8 mouse cellular contexts compared by ENCODE assay signal in genomic region chr13:55471156-55471818, GRCm38 (mm10). TPM values are rescaled to one million over a fixed set of nuclear protein-coding genes. Genes with fewer than 3 reads are reported as not detected.
DNase-seq lines count a peak whose midpoint lies in the region; ATAC-seq and TF ChIP-seq lines count a peak whose summit lies in the region.

No protein-coding gene starts in this region.

- peak overlapping the region; percentile 78 for H3K9ac ChIP-seq in liver, adult 2 months (ENCODE audit: low read depth, low read length)

- H3K36me3 ChIP-seq in liver, adult 2 months (ENCODE audit: control insufficient read depth, insufficient read depth, low read length): no peaks in the 10 kb centered on the region
- no peaks in the 10 kb centered on the region for H3K36me3 ChIP-seq in splenic B cell, adult 2 months (ENCODE audit: control insufficient read depth, insufficient read depth, low read length, poor library complexity, severe bottlenecking)

- peak; percentile 79 for TF ChIP-seq CTCF in liver, adult 2 months (IDR thresholded peaks at IDR 0.05; ENCODE audit: low read depth, low read length)

- peak; percentile 82 for DNase-seq in 416B (ENCODE audit: low read depth)
- peak; percentile 77 for DNase-seq in adrenal gland, adult 8-10 months
- DNase-seq in embryo, embryonic 11.5 days (ENCODE audit: low read depth, low spot score): peak; percentile 91
- DNase-seq in heart, adult 11 months: peak; percentile 99
- DNase-seq in kidney, adult 11 months: peak; percentile 72
- DNase-seq in liver, adult 2 months (ENCODE audit: extremely low read depth, low read depth, low spot score): no peak
- peak; percentile 96 for DNase-seq in splenic B cell, adult 2 months (ENCODE audit: low read depth, low spot score)

- no peaks in the 10 kb centered on the region; the same call in 1 of the 2 replicates for H3K4me1 ChIP-seq in liver, adult 2 months (ENCODE audit: control insufficient read depth, insufficient read depth, low read length)

- no peak for TF ChIP-seq POLR2A in liver, adult 2 months (IDR thresholded peaks at IDR 0.05; ENCODE audit: extremely low read depth, insufficient read depth, low read length)

- peak overlapping the region; percentile 68 for H3K4me3 ChIP-seq in liver, adult 2 months (ENCODE audit: insufficient read depth, low read depth, low read length)

- WGBS in liver, adult 2 months: 1% methylated on average over 54 of the region's 54 CpGs

- no peak overlapping the region for H3K27ac ChIP-seq in liver, adult 2 months (replicated peaks; ENCODE audit: insufficient read depth, low read depth, low read length)

- ATAC-seq in monocyte, adult 5-6 weeks (replicated peaks; ENCODE audit: insufficient number of reproducible peaks, low FRiP score, low TSS enrichment, poor library complexity, severe bottlenecking): peak; percentile 29

- H3K79me2 ChIP-seq in liver, adult 2 months (ENCODE audit: control insufficient read depth, insufficient read depth, low read length): no peaks in the 10 kb centered on the region

- H3K27me3 ChIP-seq in liver, adult 2 months (ENCODE audit: control insufficient read depth, insufficient read depth, low read length): peaks cover 12% of the 10 kb centered on the region; the same call in 1 of the 2 replicates
- H3K27me3 ChIP-seq in splenic B cell, adult 2 months (ENCODE audit: control insufficient read depth, insufficient read depth, low read length, poor library complexity, severe bottlenecking): no peaks in the 10 kb centered on the region

RNA-seq across cellular contexts. Expression of gene Prr7, which starts 7.2 kb away (rescaled TPM):
- total RNA-seq in adrenal gland, adult 8-10 months (2022): 1 to 10 TPM; 2.3 to 4.3 (median 3.7) TPM
- not detected in 2 replicates for total RNA-seq in liver, adult 2 months (2014; rRNA removed)
- polyA plus RNA-seq in liver, adult 2 months (2012; rRNA removed): 0.31 and 0.44 TPM in 2 replicates
- 2.2 to 3.8 TPM in 2 of 3 replicates, not detected in the other for total RNA-seq in monocyte, adult 5-6 weeks (2017)

RNA-seq across cellular contexts. Expression of gene Dbn1, which starts 16.6 kb away (rescaled TPM):
- 10 to 100 TPM; 13.6 to 33.8 (median 24.0) TPM for total RNA-seq in adrenal gland, adult 8-10 months (2022)
- total RNA-seq in liver, adult 2 months (2014; rRNA removed): 0.65 and 0.81 TPM in 2 replicates
- 2.1 and 2.3 TPM in 2 replicates for polyA plus RNA-seq in liver, adult 2 months (2012; rRNA removed)
- total RNA-seq in monocyte, adult 5-6 weeks (2017): 0.58 TPM in 1 of 3 replicates, not detected in the others

RNA-seq across cellular contexts. Expression of gene Grk6, which starts 26.4 kb away (rescaled TPM):
- total RNA-seq in adrenal gland, adult 8-10 months (2022): 10 to 100 TPM; 36.0 to 55.3 (median 48.6) TPM
- total RNA-seq in liver, adult 2 months (2014; rRNA removed): 8.8 and 13.6 TPM in 2 replicates
- polyA plus RNA-seq in liver, adult 2 months (2012; rRNA removed): 12.4 and 14.3 TPM in 2 replicates
- total RNA-seq in monocyte, adult 5-6 weeks (2017): 179 to 219 TPM (median 207 TPM) in 3 replicates

RNA-seq across cellular contexts. Expression of gene Pdlim7, which starts 42.2 kb away (rescaled TPM):
- total RNA-seq in adrenal gland, adult 8-10 months (2022): 10 to 100 TPM; 10.9 to 23.8 (median 18.3) TPM
- total RNA-seq in liver, adult 2 months (2014; rRNA removed): 3.6 and 6.4 TPM in 2 replicates
- 6.7 and 10.2 TPM in 2 replicates for polyA plus RNA-seq in liver, adult 2 months (2012; rRNA removed)
- 4.7 to 13.5 TPM (median 10.5 TPM) in 3 replicates for total RNA-seq in monocyte, adult 5-6 weeks (2017)

RNA-seq across cellular contexts. Expression of gene F12, which starts 44.7 kb away (rescaled TPM):
- under 1 TPM in 3 of 4 experiments, not detected in 1; 0.17 to 0.71 (median 0.43) TPM for total RNA-seq in adrenal gland, adult 8-10 months (2022)
- 391 and 453 TPM in 2 replicates for total RNA-seq in liver, adult 2 months (2014; rRNA removed)
- polyA plus RNA-seq in liver, adult 2 months (2012; rRNA removed): 621 and 798 TPM in 2 replicates
- 0.11 to 0.95 TPM in 2 of 3 replicates, not detected in the other for total RNA-seq in monocyte, adult 5-6 weeks (2017)
